Mouse (Mus musculus) liver, embryonic 16.5 days (tissue): ENCODE results near the gene Prr5. TPM values are rescaled to one million over a fixed set of nuclear protein-coding genes. Genes with fewer than 3 reads are reported as not detected.

Experiments used
- ATAC-seq: fragments of 200-750 bp; cut with Nextera tagmentation; 2 replicates; pipeline ENCODE4 v1.8.0; 2017; ENCODE audit warnings: low read depth, mild to moderate bottlenecking, moderate number of reproducible peaks, moderate library complexity
- H3K27ac ChIP-seq: fragments of 300-500 bp; sonication (generic); 2 replicates; pipeline ENCODE4 v1.5.1; 2014; ENCODE audit warnings: mild to moderate bottlenecking, low read length
- H3K27me3 ChIP-seq: fragments of 300-500 bp; sonication (generic); 2 replicates; pipeline ENCODE4 v1.6.1; 2014; ENCODE audit warnings: low read depth, low read length, mixed read lengths; ENCODE audit not compliant: control insufficient read depth, insufficient read depth
- H3K36me3 ChIP-seq: fragments of 300-500 bp; sonication (generic); 2 replicates; pipeline ENCODE4 v1.6.1; 2014; ENCODE audit warnings: mild to moderate bottlenecking; ENCODE audit not compliant: control insufficient read depth, insufficient read depth
- H3K4me1 ChIP-seq: fragments of 300-500 bp; sonication (generic); 2 replicates; pipeline ENCODE4 v1.6.1; 2014; ENCODE audit warnings: low read depth, low read length, mixed read lengths; ENCODE audit not compliant: control insufficient read depth
- H3K4me2 ChIP-seq: fragments of 300-500 bp; sonication (generic); 2 replicates; pipeline ENCODE4 v1.6.1; 2014; ENCODE audit warnings: low read depth, low read length, mixed read lengths
- H3K4me3 ChIP-seq: fragments of 300-500 bp; sonication (generic); 2 replicates; pipeline ENCODE4 v1.5.1; 2014; ENCODE audit warnings: low read depth, mild to moderate bottlenecking, low read length
- H3K9ac ChIP-seq: fragments of 300-500 bp; sonication (generic); 2 replicates; pipeline ENCODE4 v1.6.1; 2014; ENCODE audit warnings: low read depth, low read length
- H3K9me3 ChIP-seq: fragments of 300-500 bp; sonication (generic); replicated peaks from 2 replicates; pipeline ENCODE4 v1.6.1; 2016; ENCODE audit warnings: low read length; ENCODE audit not compliant: control insufficient read depth
- WGBS: fragments of 180-500 bp; shearing (Covaris S2); extraction: QIAGEN DNeasy Blood & Tissue Kit; methylation state at CpG from one replicate; pipeline ENCODE4 v1.1.7; 2014; ENCODE audit not compliant: insufficient replicate concordance; 5-methylcytosine and 5-hydroxymethylcytosine counted together
- polyA plus RNA-seq: library from polyadenylated mRNA; unstranded; fragments of >200 nt; fragmentation: Nextera tagmentation; extraction: Ambion mirVana; gene quantifications from 2 replicates; pipeline ENCODE4 v1.2.1, GENCODE M21; 2015

The Prr5 gene
- polyA plus RNA-seq, 1 experiment from 2014 or later = 5.2 TPM

DNA sequence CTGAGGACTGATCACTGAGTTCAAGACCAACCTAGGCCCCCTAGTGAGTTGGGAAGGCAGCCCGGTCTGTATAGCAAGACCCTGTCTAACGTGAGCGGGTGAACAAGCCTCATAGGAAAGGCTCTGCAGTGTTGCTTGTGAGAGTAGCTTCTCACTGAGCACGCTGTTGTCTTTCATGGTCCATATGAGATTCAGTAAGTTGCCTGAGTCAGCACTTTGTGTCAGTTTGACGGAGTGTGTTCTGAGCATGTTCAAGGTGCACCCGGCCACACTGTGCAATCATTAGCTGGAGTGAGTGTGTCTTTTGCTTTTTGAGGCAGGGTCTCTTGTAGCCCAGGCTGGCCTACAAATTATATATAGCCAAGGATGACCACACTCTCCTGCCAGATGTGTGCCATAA is 22.1 kb downstream of the Prr5 start:
- Histone ChIP-seq H3K9ac (no peak overlapping the region), H3K27me3 (no peaks in the 10 kb centered on the region), H3K4me1 (no peaks in the 10 kb centered on the region; the same call in 1 of the 2 replicates), H3K4me3 (no peak overlapping the region), H3K9me3 (no peaks in the 10 kb centered on the region), H3K27ac (no peak overlapping the region), H3K36me3 (no peaks in the 10 kb centered on the region), H3K4me2 (no peak overlapping the region)
- 77% methylated on average over 6 of the region's 6 CpGs for WGBS
- ATAC-seq = no peak

DNA sequence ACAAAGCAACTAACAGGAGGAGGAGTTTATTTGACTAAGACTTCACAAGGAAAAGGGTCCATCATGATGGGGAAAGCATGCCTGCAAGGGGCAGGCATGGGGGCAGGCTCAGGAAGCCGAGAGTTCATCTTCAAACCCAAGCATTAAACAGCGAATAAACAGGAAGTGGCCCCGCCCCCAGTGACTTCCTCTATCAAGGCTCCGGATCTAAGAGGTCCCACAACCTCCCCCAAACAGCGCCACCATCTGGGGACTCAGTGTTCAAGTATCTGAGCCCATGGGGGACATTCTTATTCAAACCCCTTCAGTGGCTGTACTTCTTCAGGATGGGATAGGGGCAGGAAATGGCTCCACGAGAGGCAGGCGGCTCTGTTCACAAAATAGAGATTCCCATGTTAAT is 23.2 kb downstream of the Prr5 start:
- no peak for ATAC-seq
- 56% methylated on average over 7 of the region's 7 CpGs for WGBS

GRCm38 (mm10) chr15:84696021-84696420 is 26.6 kb downstream of the Prr5 start:
- H3K9ac ChIP-seq = no peak overlapping the region
- no peak for ATAC-seq
- no peaks in the 10 kb centered on the region for H3K9me3 ChIP-seq
- H3K27me3 ChIP-seq = no peaks in the 10 kb centered on the region
- no peak overlapping the region for H3K4me2 ChIP-seq
- no peaks in the 10 kb centered on the region for H3K4me1 ChIP-seq
- WGBS = 58% methylated on average over 4 of the region's 4 CpGs
- no peak overlapping the region for H3K4me3 ChIP-seq
- H3K27ac ChIP-seq = no peak overlapping the region
- H3K36me3 ChIP-seq = no peaks in the 10 kb centered on the region

More for the DNA sequence above, 23.2 kb downstream of the Prr5 start:
- Histone ChIP-seq H3K9me3 (no peaks in the 10 kb centered on the region), H3K4me2 (no peak overlapping the region), H3K4me1 (no peaks in the 10 kb centered on the region; the same call in 1 of the 2 replicates), H3K9ac (no peak overlapping the region), H3K27ac (no peak overlapping the region), H3K27me3 (no peaks in the 10 kb centered on the region), H3K4me3 (no peak overlapping the region), H3K36me3 (no peaks in the 10 kb centered on the region)

DNA sequence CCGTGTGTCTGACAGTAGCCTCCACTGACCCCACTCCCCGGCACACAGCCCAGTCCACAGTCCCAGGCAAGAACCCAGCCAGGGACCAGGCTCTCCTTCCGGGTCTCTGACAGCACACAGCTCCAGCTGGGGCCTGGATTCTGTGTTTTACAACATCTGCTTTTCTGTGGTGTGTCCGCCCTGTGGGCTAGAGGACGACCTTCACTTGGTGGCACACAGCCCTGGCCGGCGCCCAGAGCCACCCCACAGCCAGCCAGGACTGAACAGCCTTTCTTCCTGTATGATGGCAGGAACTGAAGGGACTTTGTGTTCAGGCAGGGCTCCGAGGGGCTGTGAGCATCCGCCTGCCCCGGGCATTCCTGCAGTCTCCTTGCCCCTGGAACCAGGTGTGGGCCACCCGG is 28.2 kb downstream of the Prr5 start:
- Histone ChIP-seq H3K9ac (no peak overlapping the region), H3K4me1 (no peaks in the 10 kb centered on the region), H3K27me3 (no peaks in the 10 kb centered on the region), H3K27ac (no peak overlapping the region), H3K4me2 (no peak overlapping the region), H3K36me3 (no peaks in the 10 kb centered on the region), H3K9me3 (no peaks in the 10 kb centered on the region), H3K4me3 (no peak overlapping the region)
- ATAC-seq = no peak
- WGBS = 70% methylated on average over 11 of the region's 11 CpGs

GRCm38 (mm10) chr15:84698189-84698588 is 28.8 kb downstream of the Prr5 start:
- ATAC-seq = no peak
- H3K4me3 ChIP-seq = no peak overlapping the region
- H3K27ac ChIP-seq = no peak overlapping the region
- H3K9me3 ChIP-seq = no peaks in the 10 kb centered on the region
- H3K9ac ChIP-seq = no peak overlapping the region
- no peaks in the 10 kb centered on the region for H3K36me3 ChIP-seq
- H3K4me1 ChIP-seq = no peaks in the 10 kb centered on the region
- 59% methylated on average over 2 of the region's 2 CpGs for WGBS
- no peaks in the 10 kb centered on the region for H3K27me3 ChIP-seq
- H3K4me2 ChIP-seq = no peak overlapping the region

DNA sequence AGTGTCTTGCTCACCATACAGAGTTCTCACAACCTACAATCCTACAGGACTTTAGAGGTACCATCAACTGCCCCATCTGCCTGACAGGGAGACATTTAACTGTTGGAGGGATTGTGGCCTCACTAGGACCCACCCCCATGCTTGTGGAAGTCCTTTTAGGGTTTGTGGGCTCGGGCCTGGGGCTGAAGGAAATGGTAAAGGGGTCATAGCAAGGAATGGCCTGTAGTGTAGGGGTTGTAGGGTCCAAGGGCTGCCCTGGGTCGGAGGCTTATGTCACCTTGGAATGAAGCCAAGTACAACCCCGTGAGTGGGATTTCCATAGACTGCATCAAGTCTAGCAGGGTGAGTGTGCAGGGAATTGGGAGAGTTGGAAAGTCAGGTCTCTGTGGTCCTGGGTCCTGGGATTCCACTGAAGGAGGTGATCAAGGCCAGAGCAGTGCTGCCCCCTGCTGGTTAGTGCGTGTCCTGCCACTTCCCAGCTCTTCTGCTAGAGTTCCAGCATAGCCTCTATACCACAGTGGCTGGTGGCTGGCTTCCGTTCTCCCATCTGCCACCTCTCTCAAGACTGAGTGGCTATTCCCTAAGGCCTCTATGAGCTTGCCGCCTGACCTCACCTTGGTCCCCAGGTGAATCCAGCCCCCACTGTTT is 30.9 kb downstream of the Prr5 start:
- no peaks in the 10 kb centered on the region for H3K36me3 ChIP-seq
- no peaks in the 10 kb centered on the region for H3K4me1 ChIP-seq
- no peak for ATAC-seq
- no peak overlapping the region for H3K4me3 ChIP-seq
- no peaks in the 10 kb centered on the region for H3K9me3 ChIP-seq
- H3K27ac ChIP-seq = no peak overlapping the region
- no peak overlapping the region for H3K9ac ChIP-seq
- H3K27me3 ChIP-seq = no peaks in the 10 kb centered on the region
- no peak overlapping the region for H3K4me2 ChIP-seq
- WGBS = 42% methylated on average over 6 of the region's 6 CpGs

GRCm38 (mm10) chr15:84701947-84702346 is 32.5 kb downstream of the Prr5 start:
- H3K27ac ChIP-seq = no peak overlapping the region
- no peaks in the 10 kb centered on the region for H3K36me3 ChIP-seq
- no peak overlapping the region for H3K4me2 ChIP-seq
- H3K4me1 ChIP-seq = no peaks in the 10 kb centered on the region
- H3K4me3 ChIP-seq = no peak overlapping the region
- no peak overlapping the region for H3K9ac ChIP-seq
- no peaks in the 10 kb centered on the region for H3K9me3 ChIP-seq
- WGBS = 31% methylated on average over 4 of the region's 4 CpGs
- no peaks in the 10 kb centered on the region for H3K27me3 ChIP-seq
- ATAC-seq = no peak

DNA sequence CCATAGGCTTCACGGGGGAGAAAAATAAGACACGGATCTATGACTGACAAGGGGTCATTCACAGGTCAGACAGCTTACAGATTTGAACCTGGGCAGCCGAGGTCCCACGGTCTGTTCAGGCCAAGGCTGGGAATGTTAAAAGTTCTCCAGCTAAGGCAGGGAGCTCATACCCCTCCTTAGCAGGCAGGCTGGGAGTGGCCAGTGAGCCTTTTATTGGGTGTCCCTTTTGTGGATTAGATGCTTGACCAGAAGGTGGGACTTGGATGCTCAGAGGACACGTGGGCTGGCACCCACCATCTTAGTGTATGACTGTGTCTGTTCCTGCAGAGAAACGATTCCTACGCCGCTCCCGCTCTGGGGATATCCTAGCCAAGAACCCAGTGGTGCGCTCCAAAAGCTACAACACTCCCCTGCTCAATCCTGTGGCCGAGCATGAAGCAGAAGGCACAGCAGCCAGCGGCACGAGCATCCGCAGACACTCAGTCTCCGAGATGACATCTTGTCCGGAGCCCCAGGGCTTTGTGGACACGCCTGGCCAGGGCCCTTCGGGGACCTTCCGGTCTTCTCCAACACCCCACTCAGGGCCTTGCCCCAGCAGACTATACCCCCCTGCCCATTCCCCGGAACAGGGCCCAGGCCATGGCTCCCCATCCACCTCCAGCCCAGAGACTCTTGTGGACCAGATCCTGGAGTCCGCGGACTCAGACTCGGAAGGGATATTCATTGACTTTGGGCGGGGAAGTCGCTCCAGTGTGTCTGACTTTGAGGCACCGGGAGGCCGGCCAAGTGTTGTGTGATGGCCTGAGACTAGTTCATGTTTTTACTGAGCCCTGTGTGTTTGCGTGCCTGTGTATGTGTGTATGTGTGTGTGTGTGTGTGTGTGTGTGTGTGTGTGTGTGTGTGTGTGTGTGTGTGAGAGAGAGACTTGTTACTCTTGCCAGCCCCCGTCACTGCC is 33.2 kb downstream of the Prr5 start:
- Histone ChIP-seq H3K27me3 (no peaks in the 10 kb centered on the region), H3K27ac (no peak overlapping the region), H3K4me1 (no peaks in the 10 kb centered on the region), H3K9me3 (no peaks in the 10 kb centered on the region), H3K4me3 (no peak overlapping the region), H3K36me3 (no peaks in the 10 kb centered on the region), H3K4me2 (no peak overlapping the region), H3K9ac (no peak overlapping the region)
- 80% methylated on average over 28 of the region's 29 CpGs for WGBS
- no peak for ATAC-seq

DNA sequence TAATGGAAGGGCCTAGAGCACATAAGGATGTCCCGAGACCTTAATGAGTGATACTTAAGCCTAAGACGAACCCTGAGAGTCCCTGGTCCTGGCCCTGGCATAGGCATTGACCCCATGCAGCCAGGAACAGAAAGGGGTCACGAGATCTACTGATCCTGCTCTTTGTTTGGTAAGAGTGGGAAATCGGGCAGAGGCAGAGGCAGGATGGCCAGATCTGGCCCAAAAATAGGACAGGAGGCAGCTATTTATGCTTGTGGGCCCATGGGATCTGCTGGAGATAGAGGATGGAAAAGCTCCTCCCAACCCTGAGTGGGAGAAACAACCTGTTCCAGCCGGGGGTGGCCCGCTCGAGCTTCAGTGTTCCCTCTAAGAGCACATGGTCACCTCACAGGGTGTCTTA is 34.6 kb downstream of the Prr5 start:
- no peak for ATAC-seq
- H3K36me3 ChIP-seq = no peaks in the 10 kb centered on the region

More for the DNA sequence above, 34.6 kb downstream of the Prr5 start:
- Histone ChIP-seq H3K4me3 (no peak overlapping the region), H3K9ac (no peak overlapping the region), H3K4me1 (no peaks in the 10 kb centered on the region), H3K4me2 (no peak overlapping the region), H3K27me3 (no peaks in the 10 kb centered on the region), H3K9me3 (no peaks in the 10 kb centered on the region), H3K27ac (no peak overlapping the region)
- 65% methylated on average over 7 of the region's 7 CpGs for WGBS
